Mouse (Mus musculus): ENCODE measurements at regions not wholly inside any gene's neighbourhood (a gene's known extent, or its start where the extent isn't known, plus 50 kb on each side); places are given as distances from the start of the nearest gene placed in this dataset. TPM values are rescaled to one million over a fixed set of nuclear protein-coding genes. Genes with fewer than 3 reads are reported as not detected.

Small RNA genes in the stretch of these regions (microRNA-seq; reads per million reads assigned to microRNA genes)
- not detected for gene Gm25942
